Mouse (Mus musculus): Measurements from ENCODE around the gene Gmpr.

Gmpr gene

GRCm38 (mm10) chr13:45547549-45547948, 40.3 kb downstream of the Gmpr start:
- no peak for TF ChIP-seq GATA4 (IDR thresholded peaks at IDR 0.05; ENCODE audit: insufficient replicate concordance, low read length)

- TF ChIP-seq GATA4 (IDR thresholded peaks at IDR 0.05; ENCODE audit: insufficient replicate concordance, low read length) = no peak
Measured at GRCm38 (mm10) chr13:45553674-45554073, 46.4 kb downstream of the Gmpr start.

GRCm38 (mm10) chr13:45558367-45558766, 51.1 kb downstream of the Gmpr start:
- TF ChIP-seq GATA4 (IDR thresholded peaks at IDR 0.05; ENCODE audit: insufficient replicate concordance, low read length) = no peak

GRCm38 (mm10) chr13:45559258-45559657, 52.0 kb downstream of the Gmpr start:
- no peak for TF ChIP-seq GATA4 (IDR thresholded peaks at IDR 0.05; ENCODE audit: insufficient replicate concordance, low read length)

GRCm38 (mm10) chr13:45560543-45560942, 53.3 kb downstream of the Gmpr start:
- TF ChIP-seq GATA4 (IDR thresholded peaks at IDR 0.05; ENCODE audit: insufficient replicate concordance, low read length) = no peak

GRCm38 (mm10) chr13:45562011-45562410, 54.8 kb downstream of the Gmpr start:
- no peak for TF ChIP-seq GATA4 (IDR thresholded peaks at IDR 0.05; ENCODE audit: insufficient replicate concordance, low read length)

GRCm38 (mm10) chr13:45564946-45565345, 57.7 kb downstream of the Gmpr start:
- no peak for TF ChIP-seq GATA4 (IDR thresholded peaks at IDR 0.05; ENCODE audit: insufficient replicate concordance, low read length)

GRCm38 (mm10) chr13:45569932-45570331, 62.7 kb downstream of the Gmpr start:
- no peak for TF ChIP-seq GATA4 (IDR thresholded peaks at IDR 0.05; ENCODE audit: insufficient replicate concordance, low read length)

GRCm38 (mm10) chr13:45571795-45572262, 64.6 kb downstream of the Gmpr start:
- TF ChIP-seq GATA4 (IDR thresholded peaks at IDR 0.05; ENCODE audit: insufficient replicate concordance, low read length) = no peak

- no peak for TF ChIP-seq GATA4 (IDR thresholded peaks at IDR 0.05; ENCODE audit: insufficient replicate concordance, low read length)
Measured at GRCm38 (mm10) chr13:45572768-45573167, 65.5 kb downstream of the Gmpr start.

GRCm38 (mm10) chr13:45576185-45576584, 68.9 kb downstream of the Gmpr start:
- TF ChIP-seq GATA4 (IDR thresholded peaks at IDR 0.05; ENCODE audit: insufficient replicate concordance, low read length) = no peak

- TF ChIP-seq GATA4 (IDR thresholded peaks at IDR 0.05; ENCODE audit: insufficient replicate concordance, low read length) = no peak
Measured at GRCm38 (mm10) chr13:45577366-45577765, 70.1 kb downstream of the Gmpr start.

GRCm38 (mm10) chr13:45577784-45578183, 70.5 kb downstream of the Gmpr start:
- TF ChIP-seq GATA4 (IDR thresholded peaks at IDR 0.05; ENCODE audit: insufficient replicate concordance, low read length) = no peak

- TF ChIP-seq GATA4 (IDR thresholded peaks at IDR 0.05; ENCODE audit: insufficient replicate concordance, low read length) = no peak
Measured at GRCm38 (mm10) chr13:45579751-45580150, 72.5 kb downstream of the Gmpr start.

- TF ChIP-seq GATA4 (IDR thresholded peaks at IDR 0.05; ENCODE audit: insufficient replicate concordance, low read length) = no peak
Measured at GRCm38 (mm10) chr13:45582294-45582693, 75.0 kb downstream of the Gmpr start.

GRCm38 (mm10) chr13:45583061-45583460, 75.8 kb downstream of the Gmpr start:
- no peak for TF ChIP-seq GATA4 (IDR thresholded peaks at IDR 0.05; ENCODE audit: insufficient replicate concordance, low read length)

GRCm38 (mm10) chr13:45590898-45591297, 83.7 kb downstream of the Gmpr start:
- no peak for TF ChIP-seq GATA4 (IDR thresholded peaks at IDR 0.05; ENCODE audit: insufficient replicate concordance, low read length)

GRCm38 (mm10) chr13:45593914-45594313, 86.7 kb downstream of the Gmpr start:
- no peak for TF ChIP-seq GATA4 (IDR thresholded peaks at IDR 0.05; ENCODE audit: insufficient replicate concordance, low read length)

Data from liver, adult (tissue).